Mouse (Mus musculus) urinary bladder, adult 18-20 months (tissue): ENCODE data around the gene Atxn2.
"Not testable (repeated sequence)": the region's sequence is repeated elsewhere in the genome, so short reads cannot be mapped to it uniquely, and the experiment has no call there.

Source experiments
- DNase-seq, 2 experiments: peaks; one replicate each; pipeline ENCODE4 v3.0.0; 2022; ENCODE audit warnings: low spot score in 2 of 2, mixed read lengths in 2 of 2

The Atxn2 gene

GRCm38 (mm10) chr5:121834991-121835747, 124.0 kb downstream of the Atxn2 start:
- no peak for DNase-seq

GRCm38 (mm10) chr5:121835949-121836691, 125.0 kb downstream of the Atxn2 start:
- peak; percentile 41 to 79 for DNase-seq

- DNase-seq: peak; percentile 89 to 91
Measured at GRCm38 (mm10) chr5:121836692-121837415, 125.7 kb downstream of the Atxn2 start.

- no peak for DNase-seq
Measured at GRCm38 (mm10) chr5:121837441-121838340, 126.6 kb downstream of the Atxn2 start, which contains the start of gene Sh2b3. TSS of gene Sh2b3 (minus strand) at chr5:121837646.

- peak in 1 of 2 experiments; percentile 58 for DNase-seq
Measured at GRCm38 (mm10) chr5:121838341-121839127, 127.4 kb downstream of the Atxn2 start.

- no peak for DNase-seq
Measured at GRCm38 (mm10) chr5:121839128-121839473, 128.0 kb downstream of the Atxn2 start.

- no peak for DNase-seq
Measured at GRCm38 (mm10) chr5:121841516-121841915, 130.4 kb downstream of the Atxn2 start.

- no peak for DNase-seq
Measured at GRCm38 (mm10) chr5:121841973-121842372, 130.8 kb downstream of the Atxn2 start.

- DNase-seq: peak; percentile 66 to 76
Measured at GRCm38 (mm10) chr5:121842665-121843118, 131.6 kb downstream of the Atxn2 start.

- no peak for DNase-seq
Measured at GRCm38 (mm10) chr5:121843138-121843905, 132.2 kb downstream of the Atxn2 start.

- DNase-seq: no peak
Measured at GRCm38 (mm10) chr5:121845361-121845760, 134.2 kb downstream of the Atxn2 start.

- DNase-seq: no peak
Measured at GRCm38 (mm10) chr5:121846322-121846721, 135.2 kb downstream of the Atxn2 start.

- not testable (repeated sequence) for DNase-seq
Measured at GRCm38 (mm10) chr5:121847269-121847668, 136.1 kb downstream of the Atxn2 start.

- peak in 1 of 2 experiments; percentile 49 for DNase-seq
Measured at GRCm38 (mm10) chr5:121848035-121848519, 136.9 kb downstream of the Atxn2 start.

GRCm38 (mm10) chr5:121848743-121849142, 137.6 kb downstream of the Atxn2 start, which contains the start of gene Pheta1:
TSS of gene Pheta1 (plus strand) at chr5:121848984.
- peak; percentile 89 to 91 for DNase-seq

GRCm38 (mm10) chr5:121849478-121850349, 138.6 kb downstream of the Atxn2 start:
- no peak for DNase-seq

- DNase-seq: peak in 1 of 2 experiments; percentile 60
Measured at GRCm38 (mm10) chr5:121853368-121854051, 142.4 kb downstream of the Atxn2 start.

- DNase-seq: no peak
Measured at GRCm38 (mm10) chr5:121854768-121855167, 143.6 kb downstream of the Atxn2 start.
